Mouse (Mus musculus): ENCODE results near the gene Srrt. TPM values are rescaled to one million over a fixed set of nuclear protein-coding genes. Genes with fewer than 3 reads are reported as not detected.

Srrt gene
- polyA plus RNA-seq, 1 experiment from 2014 or later = 88.1 TPM

- no peak overlapping the region for H3K4me2 ChIP-seq (ENCODE audit: low read length)
- ATAC-seq = no peak
- H3K27ac ChIP-seq (ENCODE audit: low read depth, low read length) = no peak overlapping the region
- H3K9ac ChIP-seq (ENCODE audit: low read depth, low read length) = no peak overlapping the region
- no peak overlapping the region for H3K4me3 ChIP-seq (ENCODE audit: low read length)
- H3K36me3 ChIP-seq (ENCODE audit: control insufficient read depth, insufficient read depth, low read length) = no peaks in the 10 kb centered on the region
- 95% methylated on average over 11 of the region's 11 CpGs for WGBS
- H3K4me1 ChIP-seq (ENCODE audit: control insufficient read depth, insufficient read depth, low read depth, low read length) = no peaks in the 10 kb centered on the region
- H3K27me3 ChIP-seq (replicated peaks; ENCODE audit: control insufficient read depth, insufficient read depth, low read length) = no peaks in the 10 kb centered on the region
- no peaks in the 10 kb centered on the region for H3K9me3 ChIP-seq (ENCODE audit: control insufficient read depth, low read length)
These were observed 42.7 kb downstream of the Srrt start for GRCm38 (mm10) chr5:137264787-137265186.

DNA sequence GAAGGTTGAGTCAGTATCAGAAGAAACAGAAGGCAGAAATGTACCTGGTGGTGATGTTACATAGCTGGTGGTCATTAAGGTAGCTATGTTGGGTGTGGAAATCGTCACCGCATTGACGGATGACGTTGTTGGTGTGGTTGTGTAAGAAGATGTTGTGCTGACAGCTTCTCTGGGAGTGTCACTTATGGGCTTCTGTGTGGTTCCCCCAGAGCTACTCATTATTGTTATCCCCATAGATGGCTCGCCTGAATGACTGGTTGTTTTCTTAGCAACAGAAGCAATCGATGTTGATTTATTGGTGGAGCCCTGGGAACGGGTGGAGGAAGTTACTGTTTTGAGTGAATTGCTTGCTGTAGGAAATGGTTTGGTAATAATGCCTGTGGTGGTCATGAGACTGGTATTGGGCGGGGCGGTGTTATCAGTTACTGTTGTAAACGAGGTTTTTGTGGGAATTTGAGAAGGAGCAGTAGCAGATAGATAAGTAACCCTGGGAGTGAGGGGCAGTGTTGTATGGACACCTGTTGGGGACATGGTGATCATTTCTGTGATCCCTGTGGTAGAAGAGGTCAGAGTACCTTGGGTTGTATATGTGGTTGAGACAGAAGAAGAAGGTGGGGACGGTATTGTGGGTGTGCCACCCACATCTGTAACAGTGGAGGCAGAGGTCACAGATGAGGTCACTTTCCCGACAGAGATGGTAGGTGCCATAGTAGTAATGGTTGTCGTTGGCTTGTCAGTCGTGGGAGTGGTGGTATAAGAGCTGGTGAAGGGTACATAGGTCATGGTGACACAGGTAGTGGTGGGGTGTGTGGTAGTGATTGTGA, 43.4 kb downstream of the Srrt start:
- H3K27ac ChIP-seq (ENCODE audit: low read depth, low read length) = no peak overlapping the region
- H3K36me3 ChIP-seq (ENCODE audit: control insufficient read depth, insufficient read depth, low read length) = no peaks in the 10 kb centered on the region
- H3K27me3 ChIP-seq (replicated peaks; ENCODE audit: control insufficient read depth, insufficient read depth, low read length) = no peaks in the 10 kb centered on the region
- H3K9ac ChIP-seq (ENCODE audit: low read depth, low read length) = no peak overlapping the region
- no peak for ATAC-seq
- 86% methylated on average over 14 of the region's 14 CpGs for WGBS
- H3K4me2 ChIP-seq (ENCODE audit: low read length) = no peak overlapping the region
- no peaks in the 10 kb centered on the region for H3K4me1 ChIP-seq (ENCODE audit: control insufficient read depth, insufficient read depth, low read depth, low read length)
- no peaks in the 10 kb centered on the region for H3K9me3 ChIP-seq (ENCODE audit: control insufficient read depth, low read length)
- H3K4me3 ChIP-seq (ENCODE audit: low read length) = no peak overlapping the region

Small RNA genes within 50 kb of the gene (microRNA-seq; reads per million reads assigned to microRNA genes)
- gene Mir7036 = 1.2 reads per million
- not detected for gene Mir8116

Other genes with a start within 250 kb of the Srrt start
- 0.14 TPM in 1 of 2 replicates, not detected in the other for gene Serpine1, start 235.4 kb downstream of the Srrt start, polyA plus RNA-seq (2015; fragmentation: Nextera tagmentation; extraction: Ambion mirVana)
- gene Trim56, start 191.5 kb downstream of the Srrt start, polyA plus RNA-seq (2015; fragmentation: Nextera tagmentation; extraction: Ambion mirVana) = 1.8 and 2.3 TPM in 2 replicates
- not detected in 2 replicates for gene Muc3, start 158.4 kb downstream of the Srrt start, polyA plus RNA-seq (2015; fragmentation: Nextera tagmentation; extraction: Ambion mirVana)
- gene Muc3a, start 95.3 kb downstream of the Srrt start, polyA plus RNA-seq (2015; fragmentation: Nextera tagmentation; extraction: Ambion mirVana) = 0.51 and 0.55 TPM in 2 replicates
- 86.8 and 102 TPM in 2 replicates for gene Ache, start 20.2 kb downstream of the Srrt start, polyA plus RNA-seq (2015; fragmentation: Nextera tagmentation; extraction: Ambion mirVana)
- gene Ufsp1, start 13.0 kb downstream of the Srrt start, polyA plus RNA-seq (2015; fragmentation: Nextera tagmentation; extraction: Ambion mirVana) = 25.5 and 29.6 TPM in 2 replicates
- 13.2 and 17.3 TPM in 2 replicates for gene Trip6, start 6.7 kb upstream of the Srrt start, polyA plus RNA-seq (2015; fragmentation: Nextera tagmentation; extraction: Ambion mirVana)
- 24.5 and 26.7 TPM in 2 replicates for gene Slc12a9, start 25.9 kb upstream of the Srrt start, polyA plus RNA-seq (2015; fragmentation: Nextera tagmentation; extraction: Ambion mirVana)
- 5.8 and 9.2 TPM in 2 replicates for gene Ephb4, start 42.4 kb upstream of the Srrt start, polyA plus RNA-seq (2015; fragmentation: Nextera tagmentation; extraction: Ambion mirVana)
- gene Zan, start 169.4 kb upstream of the Srrt start, polyA plus RNA-seq (2015; fragmentation: Nextera tagmentation; extraction: Ambion mirVana) = 0.19 and 0.24 TPM in 2 replicates
- gene Pop7, start 194.8 kb upstream of the Srrt start, polyA plus RNA-seq (2015; fragmentation: Nextera tagmentation; extraction: Ambion mirVana) = 79.3 and 87.0 TPM in 2 replicates
- 11.8 and 16.3 TPM in 2 replicates for gene Gigyf1, start 210.9 kb upstream of the Srrt start, polyA plus RNA-seq (2015; fragmentation: Nextera tagmentation; extraction: Ambion mirVana)
- gene Epo, start 225.6 kb upstream of the Srrt start, polyA plus RNA-seq (2015; fragmentation: Nextera tagmentation; extraction: Ambion mirVana) = not detected in 2 replicates
- gene Gnb2, start 225.8 kb upstream of the Srrt start, polyA plus RNA-seq (2015; fragmentation: Nextera tagmentation; extraction: Ambion mirVana) = 519 and 521 TPM in 2 replicates
- gene Actl6b, start 245.8 kb upstream of the Srrt start, polyA plus RNA-seq (2015; fragmentation: Nextera tagmentation; extraction: Ambion mirVana) = 268 and 271 TPM in 2 replicates